ENCODE assay signal across 17 mouse cellular contexts in the genomic region with DNA sequence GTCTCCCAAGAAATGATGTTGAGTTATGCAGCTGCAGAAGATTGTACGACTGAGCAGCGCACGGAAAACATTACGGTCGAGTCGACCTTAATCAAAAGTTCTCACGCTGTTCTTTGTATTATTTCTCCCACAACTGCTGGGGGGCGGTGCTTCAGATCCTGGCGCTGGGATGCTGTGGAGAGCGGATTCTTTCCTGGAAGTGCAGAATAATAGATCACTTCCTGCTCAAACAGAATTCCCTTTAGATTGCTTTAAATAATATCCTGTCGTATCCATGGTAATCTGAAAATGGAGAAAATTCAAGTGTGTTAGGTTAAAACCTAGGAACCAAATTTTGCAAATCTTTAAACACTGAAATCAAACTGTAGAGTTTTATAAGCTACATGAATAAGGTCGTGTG. TPM values are rescaled to one million over a fixed set of nuclear protein-coding genes. Genes with fewer than 3 reads are reported as not detected.
DNase-seq lines count a peak whose midpoint lies in the region; ATAC-seq and TF ChIP-seq lines count a peak whose summit lies in the region.
"Had no signal": no experiment of that assay in that cellular context is flagged by ENCODE, and none has a peak within 500 bp of the region (broad histone marks: within the 10 kb centered on the region; RNA-seq: fewer than 3 reads in every experiment).

No protein-coding gene starts in this region.

- no peak overlapping the region for H3K9ac ChIP-seq in embryonic facial prominence, embryonic 14.5 days (ENCODE audit: low read depth, low read length)
- no peak overlapping the region for H3K9ac ChIP-seq in heart, postnatal 0 days (replicated peaks; ENCODE audit: low read depth, low read length)
- no peak overlapping the region for H3K9ac ChIP-seq in kidney, postnatal 0 days (ENCODE audit: low read depth, low read length)
- H3K9ac ChIP-seq in lung, postnatal 0 days (replicated peaks; ENCODE audit: low read depth): no peak overlapping the region
- H3K9ac ChIP-seq: embryonic facial prominence, embryonic 12.5 days; heart, embryonic 12.5 days; intestine, embryonic 15.5 days; limb, embryonic 13.5 days; liver, embryonic 14.5 days; neural tube, embryonic 12.5 days had no signal

- no peaks in the 10 kb centered on the region for H3K36me3 ChIP-seq in embryonic facial prominence, embryonic 14.5 days (ENCODE audit: control insufficient read depth, insufficient read depth, low read length)
- H3K36me3 ChIP-seq in embryonic facial prominence, embryonic 10.5 days (replicated peaks): no peaks in the 10 kb centered on the region
- H3K36me3 ChIP-seq in heart, postnatal 0 days (replicated peaks; ENCODE audit: control insufficient read depth, insufficient read depth, low read length): no peaks in the 10 kb centered on the region
- no peaks in the 10 kb centered on the region for H3K36me3 ChIP-seq in kidney, postnatal 0 days (ENCODE audit: insufficient read depth, low read length)
- H3K36me3 ChIP-seq in kidney, adult 2 months (ENCODE audit: control insufficient read depth, insufficient read depth, low read length): no peaks in the 10 kb centered on the region
- no peaks in the 10 kb centered on the region for H3K36me3 ChIP-seq in lung, postnatal 0 days (ENCODE audit: insufficient read depth, low read length)
- H3K36me3 ChIP-seq: embryonic facial prominence, embryonic 12.5 days; intestine, embryonic 15.5 days; limb, embryonic 13.5 days; neural tube, embryonic 12.5 days had no signal

- ATAC-seq in embryonic facial prominence, embryonic 14.5 days (ENCODE audit: low read depth): no peak
- no peak for ATAC-seq in heart, postnatal 0 days (ENCODE audit: insufficient read depth, low read depth)
- ATAC-seq in kidney, postnatal 0 days (replicated peaks; ENCODE audit: low FRiP score, low read depth): no peak
- no peak for ATAC-seq in lung, postnatal 0 days
- ATAC-seq: intestine, embryonic 15.5 days had no signal

- peaks cover 7% of the 10 kb centered on the region; the same call in 1 of the 2 replicates for H3K4me1 ChIP-seq in embryonic facial prominence, embryonic 14.5 days (ENCODE audit: control insufficient read depth, insufficient read depth, low read length)
- peaks cover 27% of the 10 kb centered on the region for H3K4me1 ChIP-seq in embryonic facial prominence, embryonic 10.5 days
- peaks cover 13% of the 10 kb centered on the region for H3K4me1 ChIP-seq in heart, postnatal 0 days (ENCODE audit: control insufficient read depth, insufficient read depth)
- peaks cover 24% of the 10 kb centered on the region for H3K4me1 ChIP-seq in kidney, postnatal 0 days (replicated peaks; ENCODE audit: insufficient read depth, low read length)
- 0 out of 2 replicates have a peak, but pooled peaks cover 4% of the 10 kb centered on the region for H3K4me1 ChIP-seq in kidney, adult 2 months (ENCODE audit: control insufficient read depth, insufficient read depth, low read length)
- no peaks in the 10 kb centered on the region for H3K4me1 ChIP-seq in lung, postnatal 0 days (ENCODE audit: insufficient read depth, low read depth, low read length)
- H3K4me1 ChIP-seq: intestine, embryonic 15.5 days had no signal

- intact Hi-C loops in heart, postnatal 25 days (cut with DNase I): no loop called here

- H3K4me2 ChIP-seq in embryonic facial prominence, embryonic 14.5 days (ENCODE audit: low read depth, low read length): no peak overlapping the region
- no peak overlapping the region for H3K4me2 ChIP-seq in heart, postnatal 0 days (ENCODE audit: low read depth, low read length)
- no peak overlapping the region for H3K4me2 ChIP-seq in kidney, postnatal 0 days (ENCODE audit: low read length)
- H3K4me2 ChIP-seq in lung, postnatal 0 days (replicated peaks; ENCODE audit: low read depth, low read length): no peak overlapping the region
- H3K4me2 ChIP-seq: embryonic facial prominence, embryonic 12.5 days; heart, embryonic 12.5 days; intestine, embryonic 15.5 days; limb, embryonic 13.5 days; neural tube, embryonic 12.5 days had no signal

- H3K4me3 ChIP-seq in embryonic facial prominence, embryonic 14.5 days (ENCODE audit: low read depth, low read length): no peak overlapping the region
- H3K4me3 ChIP-seq in embryonic facial prominence, embryonic 10.5 days: no peak overlapping the region
- no peak overlapping the region for H3K4me3 ChIP-seq in heart, postnatal 0 days (ENCODE audit: low read depth, low read length)
- no peak overlapping the region for H3K4me3 ChIP-seq in kidney, postnatal 0 days (replicated peaks; ENCODE audit: low read depth, low read length)
- H3K4me3 ChIP-seq in kidney, adult 2 months (ENCODE audit: insufficient read depth, low read depth, low read length): no peak overlapping the region
- H3K4me3 ChIP-seq in lung, postnatal 0 days (ENCODE audit: low read depth, low read length): no peak overlapping the region
- H3K4me3 ChIP-seq: embryonic facial prominence, embryonic 12.5 days; heart, embryonic 12.5 days; intestine, embryonic 15.5 days; limb, embryonic 13.5 days; neural tube, embryonic 12.5 days had no signal

- peak; percentile 46 for DNase-seq in embryonic facial prominence, embryonic 14.5 days (ENCODE audit: low spot score)
- DNase-seq in embryonic facial prominence, embryonic 10.5 days (ENCODE audit: low spot score): no peak
- DNase-seq in heart, postnatal 0 days (ENCODE audit: low spot score): no peak
- DNase-seq in heart, postnatal 25 days (ENCODE audit: low spot score): no peak
- DNase-seq in kidney, postnatal 0 days (ENCODE audit: low spot score): peak; percentile 66
- no peak for DNase-seq in kidney, adult 2 months
- peak; percentile 29 for DNase-seq in lung, postnatal 0 days (ENCODE audit: low spot score)
- DNase-seq in lung, postnatal 14 days: no peak
- DNase-seq: adrenal gland, adult 2 months; cerebellum, adult 9-11 months; gastrocnemius, postnatal 36 days had no signal

- TF ChIP-seq EP300 in heart, postnatal 0 days (IDR thresholded peaks at IDR 0.05; ENCODE audit: low read depth): no peak
- TF ChIP-seq EP300 in lung, postnatal 0 days (IDR thresholded peaks at IDR 0.05): no peak

- WGBS in embryonic facial prominence, embryonic 14.5 days: 67% methylated on average over 12 of the region's 12 CpGs
- WGBS in embryonic facial prominence, embryonic 10.5 days: 86% methylated on average over 12 of the region's 12 CpGs
- WGBS in heart, postnatal 0 days: 53% methylated on average over 12 of the region's 12 CpGs
- 58% methylated on average over 12 of the region's 12 CpGs for WGBS in kidney, postnatal 0 days
- 64% methylated on average over 12 of the region's 12 CpGs for WGBS in kidney, adult 2 months
- 54% methylated on average over 12 of the region's 12 CpGs for WGBS in lung, postnatal 0 days

- H3K27ac ChIP-seq in embryonic facial prominence, embryonic 14.5 days (replicated peaks; ENCODE audit: low read depth, low read length): no peak overlapping the region
- no peak overlapping the region for H3K27ac ChIP-seq in embryonic facial prominence, embryonic 10.5 days (replicated peaks)
- H3K27ac ChIP-seq in heart, postnatal 0 days (ENCODE audit: low read depth): peak overlapping the region; percentile 2
- H3K27ac ChIP-seq in kidney, postnatal 0 days: no peak overlapping the region
- no peak overlapping the region for H3K27ac ChIP-seq in kidney, adult 2 months (ENCODE audit: insufficient read depth, low read depth, low read length)
- H3K27ac ChIP-seq in lung, postnatal 0 days (ENCODE audit: low read length): no peak overlapping the region
- H3K27ac ChIP-seq: embryonic facial prominence, embryonic 12.5 days; intestine, embryonic 15.5 days; limb, embryonic 13.5 days; liver, embryonic 14.5 days; neural tube, embryonic 12.5 days had no signal

- TF ChIP-seq CTCF in heart, postnatal 0 days (IDR thresholded peaks at IDR 0.05; ENCODE audit: low read depth): no peak
- TF ChIP-seq CTCF in kidney, postnatal 0 days (IDR thresholded peaks at IDR 0.05; ENCODE audit: low read depth): no peak
- TF ChIP-seq CTCF in kidney, adult 2 months (conservative IDR thresholded peaks at IDR 0.05; ENCODE audit: insufficient read depth, insufficient read length, low read depth, low read length): no peak
- TF ChIP-seq CTCF in lung, postnatal 0 days (IDR thresholded peaks at IDR 0.05): no peak

- no peaks in the 10 kb centered on the region for H3K9me3 ChIP-seq in embryonic facial prominence, embryonic 14.5 days (ENCODE audit: control insufficient read depth, low read length)
- H3K9me3 ChIP-seq in embryonic facial prominence, embryonic 10.5 days: no peaks in the 10 kb centered on the region
- H3K9me3 ChIP-seq in heart, postnatal 0 days (replicated peaks; ENCODE audit: control insufficient read depth, low read length): no peaks in the 10 kb centered on the region
- no peaks in the 10 kb centered on the region for H3K9me3 ChIP-seq in kidney, postnatal 0 days (replicated peaks; ENCODE audit: low read length)
- H3K9me3 ChIP-seq in lung, postnatal 0 days (ENCODE audit: low read length): no peaks in the 10 kb centered on the region
- H3K9me3 ChIP-seq: embryonic facial prominence, embryonic 12.5 days; heart, embryonic 12.5 days; intestine, embryonic 15.5 days; limb, embryonic 13.5 days; neural tube, embryonic 12.5 days had no signal

- no peak for TF ChIP-seq POLR2A in kidney, adult 2 months (IDR thresholded peaks at IDR 0.05; ENCODE audit: low read depth, low read length)

- no peaks in the 10 kb centered on the region for H3K27me3 ChIP-seq in embryonic facial prominence, embryonic 14.5 days (replicated peaks; ENCODE audit: control insufficient read depth, insufficient read depth, low read length)
- no peaks in the 10 kb centered on the region for H3K27me3 ChIP-seq in embryonic facial prominence, embryonic 10.5 days (replicated peaks; ENCODE audit: low read depth, poor library complexity, severe bottlenecking)
- H3K27me3 ChIP-seq in heart, postnatal 0 days (ENCODE audit: control insufficient read depth, insufficient read depth, low read length): no peaks in the 10 kb centered on the region
- H3K27me3 ChIP-seq in kidney, postnatal 0 days (ENCODE audit: insufficient read depth, low read length): no peaks in the 10 kb centered on the region
- H3K27me3 ChIP-seq in kidney, adult 2 months (replicated peaks; ENCODE audit: control insufficient read depth, insufficient read depth, low read length): no peaks in the 10 kb centered on the region
- no peaks in the 10 kb centered on the region for H3K27me3 ChIP-seq in lung, postnatal 0 days (replicated peaks; ENCODE audit: insufficient read depth, low read length)
- H3K27me3 ChIP-seq: embryonic facial prominence, embryonic 12.5 days; heart, embryonic 12.5 days; intestine, embryonic 15.5 days; limb, embryonic 13.5 days; neural tube, embryonic 12.5 days had no signal

RNA-seq across cellular contexts. Expression of gene Map3k20, which starts 39.0 kb away (rescaled TPM):
- polyA plus RNA-seq in embryonic facial prominence, embryonic 14.5 days (2014; fragmentation: Nextera tagmentation; extraction: Ambion mirVana): 20.4 and 22.3 TPM in 2 replicates
- polyA plus RNA-seq in embryonic facial prominence, embryonic 10.5 days (2016; fragmentation: Nextera tagmentation; extraction: Ambion mirVana): 7.3 and 8.7 TPM in 2 replicates
- 95.0 and 108 TPM in 2 replicates for total RNA-seq in heart, postnatal 0 days (2014; rRNA removed; ENCODE audit: low replicate concordance)
- 24.4 and 26.1 TPM in 2 replicates for polyA plus RNA-seq in heart, postnatal 0 days (2015; fragmentation: Nextera tagmentation; extraction: Ambion mirVana)
- total RNA-seq in heart, postnatal 25 days (2021): 100 to 1,000 TPM; 271 to 291 TPM
- polyA plus RNA-seq in kidney, postnatal 0 days (2015; fragmentation: Nextera tagmentation; extraction: Ambion mirVana): 10.1 and 11.5 TPM in 2 replicates
- 7.0 and 8.3 TPM in 2 replicates for polyA plus RNA-seq in kidney, adult 2 months (2012; rRNA removed)
- 18.5 and 19.4 TPM in 2 replicates for polyA plus RNA-seq in lung, postnatal 0 days (2015; fragmentation: Nextera tagmentation; extraction: Ambion mirVana)

Comparison
In these comparisons a context has a peak if more than half of its experiments do, and no peak if none do; other contexts are left out.
1. DNase-seq: peak in embryonic facial prominence, embryonic 14.5 days (single experiment), kidney, postnatal 0 days (single experiment) and lung, postnatal 0 days (single experiment); none in embryonic facial prominence, embryonic 10.5 days (single experiment), heart, postnatal 0 days (single experiment), heart, postnatal 25 days (single experiment), kidney, adult 2 months (single experiment) and lung, postnatal 14 days (single experiment).